Mouse (Mus musculus) cerebellum, adult 2 months (tissue): ENCODE measurements around the gene Cisd3. TPM values are rescaled to one million over a fixed set of nuclear protein-coding genes. Genes with fewer than 3 reads are reported as not detected.
"Not testable (repeated sequence)": the region's sequence is repeated elsewhere in the genome, so short reads cannot be mapped to it uniquely, and the experiment has no call there.

Experiments used
- DNase-seq, 2 experiments: peaks; one replicate each; pipeline ENCODE4 v3.0.0; 2021
- H3K27ac ChIP-seq: fragments of 200-500 bp; 2 replicates; pipeline ENCODE4 v1.5.1; 2012; ENCODE audit warnings: low read length, control low read depth, inconsistent platforms; ENCODE audit not compliant: insufficient read depth
- H3K27me3 ChIP-seq: fragments of 200-500 bp; 2 replicates; pipeline ENCODE4 v1.6.1; 2012; ENCODE audit warnings: inconsistent platforms, mild to moderate bottlenecking, low read length, moderate library complexity; ENCODE audit not compliant: control insufficient read depth, insufficient read depth
- H3K4me1 ChIP-seq: fragments of 200-500 bp; 2 replicates; pipeline ENCODE4 v1.6.1; 2011; ENCODE audit warnings: low read length; ENCODE audit not compliant: control insufficient read depth, insufficient read depth
- H3K4me3 ChIP-seq: fragments of 200-500 bp; replicated peaks from 2 replicates; pipeline ENCODE3; 2011; ENCODE audit warnings: mild to moderate bottlenecking, low read depth, low read length, control low read depth; ENCODE audit not compliant: insufficient read depth
- CTCF ChIP-seq: fragments of 200-500 bp; IDR thresholded peaks from 2 replicates; pipeline ENCODE4 v1.5.1; 2011; ENCODE audit warnings: low read depth, mild to moderate bottlenecking, control low read depth, low read length, moderate library complexity, borderline replicate concordance; ENCODE audit not compliant: insufficient read depth
- POLR2A ChIP-seq: fragments of 200-500 bp; IDR thresholded peaks from 2 replicates; pipeline ENCODE4 v1.6.1; 2011; ENCODE audit warnings: low read length, control low read depth, borderline replicate concordance; ENCODE audit not compliant: insufficient read depth
- WGBS: fragments of 180-500 bp; shearing (Covaris S2); methylation state at CpG from one replicate; pipeline ENCODE4 v1.1.7; 2018; 5-methylcytosine and 5-hydroxymethylcytosine counted together
- polyA plus RNA-seq: library from polyadenylated mRNA; depleted of rRNA; stranded (reverse); fragments of >200 nt; gene quantifications from 2 replicates; pipeline ENCODE4 v1.2.3, GENCODE M21; 2012

Gene Cisd3
- polyA plus RNA-seq, 1 experiment = 70.2 TPM

- WGBS = 42% methylated on average over 15 of the region's 15 CpGs
- H3K27ac ChIP-seq = no peak overlapping the region
- DNase-seq = no peak
Observed at GRCm38 (mm10) chr11:97701581-97702392, 16.2 kb downstream of the Cisd3 start.

GRCm38 (mm10) chr11:97702393-97702745, 16.7 kb downstream of the Cisd3 start:
- TF ChIP-seq CTCF (no peak), POLR2A (no peak)
- peak; percentile 86 to 91 for DNase-seq
- peak overlapping the region; percentile 91 for H3K4me3 ChIP-seq
- peak overlapping the region; percentile 53 for H3K27ac ChIP-seq
- H3K4me1 ChIP-seq = peaks cover 3% of the 10 kb centered on the region
- H3K27me3 ChIP-seq = no peaks in the 10 kb centered on the region
- WGBS = under 1% methylated on average over 24 of the region's 24 CpGs

More at GRCm38 (mm10) chr11:97701581-97702392, 16.2 kb downstream of the Cisd3 start:
- H3K27me3 ChIP-seq = no peaks in the 10 kb centered on the region
- H3K4me1 ChIP-seq = peaks cover 3% of the 10 kb centered on the region
- peak overlapping the region; percentile 91 for H3K4me3 ChIP-seq
- TF ChIP-seq CTCF = no peak
- TF ChIP-seq POLR2A = no peak

GRCm38 (mm10) chr11:97703039-97703826, 17.6 kb downstream of the Cisd3 start, which contains the start of gene Psmb3:
Gene Psmb3 (plus strand): TSS chr11:97703399.
- DNase-seq = peak; percentile 99 to 100
- peak; percentile 68; the same call in 1 of the 2 replicates for TF ChIP-seq POLR2A
- no peak for TF ChIP-seq CTCF
- peaks cover 3% of the 10 kb centered on the region for H3K4me1 ChIP-seq
- peak within 1 kb of the TSS; percentile 98 for H3K4me3 ChIP-seq
- no peaks in the 10 kb centered on the region for H3K27me3 ChIP-seq
- WGBS = under 1% methylated on average over 35 of the region's 35 CpGs
- peak within 1 kb of the TSS; percentile 53 for H3K27ac ChIP-seq

GRCm38 (mm10) chr11:97710067-97710466, 24.4 kb downstream of the Cisd3 start:
- WGBS = 73% methylated on average over 2 of the region's 2 CpGs

GRCm38 (mm10) chr11:97711200-97711900, 25.7 kb downstream of the Cisd3 start:
- DNase-seq = no peak
- no peak overlapping the region for H3K4me3 ChIP-seq
- no peak overlapping the region for H3K27ac ChIP-seq
- WGBS = 76% methylated on average over 13 of the region's 13 CpGs
- TF ChIP-seq POLR2A (no peak), CTCF (no peak)
- H3K27me3 ChIP-seq = no peaks in the 10 kb centered on the region
- H3K4me1 ChIP-seq = peaks cover 6% of the 10 kb centered on the region; the same call in 1 of the 2 replicates

More at GRCm38 (mm10) chr11:97710067-97710466, 24.4 kb downstream of the Cisd3 start:
- H3K27ac ChIP-seq, H3K27me3 ChIP-seq, DNase-seq, H3K4me3 ChIP-seq, H3K4me1 ChIP-seq: not testable (repeated sequence)

GRCm38 (mm10) chr11:97712286-97712685, 26.7 kb downstream of the Cisd3 start:
- DNase-seq = no peak
- 79% methylated on average over 15 of the region's 15 CpGs for WGBS
- H3K4me3 ChIP-seq = no peak overlapping the region
- TF ChIP-seq CTCF = no peak
- peaks cover 6% of the 10 kb centered on the region; the same call in 1 of the 2 replicates for H3K4me1 ChIP-seq
- H3K27me3 ChIP-seq = no peaks in the 10 kb centered on the region
- no peak overlapping the region for H3K27ac ChIP-seq

GRCm38 (mm10) chr11:97713896-97714295, 28.3 kb downstream of the Cisd3 start:
- no peak for TF ChIP-seq CTCF
- no peak for TF ChIP-seq POLR2A
- H3K4me3 ChIP-seq = no peak overlapping the region
- peaks cover 6% of the 10 kb centered on the region; the same call in 1 of the 2 replicates for H3K4me1 ChIP-seq
- H3K27me3 ChIP-seq = no peaks in the 10 kb centered on the region
- DNase-seq = peak; percentile 58 to 73
- WGBS = 9% methylated on average over 8 of the region's 8 CpGs
- peak overlapping the region; percentile 3; the same call in 1 of the 2 replicates for H3K27ac ChIP-seq
